Mouse (Mus musculus) testis, postnatal 10 days (tissue): Measurements from ENCODE around the gene Dnajb14.
"Not testable (repeated sequence)": the region's sequence is repeated elsewhere in the genome, so short reads cannot be mapped to it uniquely, and the experiment has no call there.

ENCODE experiments used
- DNase-seq: peaks from one replicate; pipeline ENCODE4 v3.0.0; 2021; ENCODE audit warnings: low spot score

The Dnajb14 gene

DNA sequence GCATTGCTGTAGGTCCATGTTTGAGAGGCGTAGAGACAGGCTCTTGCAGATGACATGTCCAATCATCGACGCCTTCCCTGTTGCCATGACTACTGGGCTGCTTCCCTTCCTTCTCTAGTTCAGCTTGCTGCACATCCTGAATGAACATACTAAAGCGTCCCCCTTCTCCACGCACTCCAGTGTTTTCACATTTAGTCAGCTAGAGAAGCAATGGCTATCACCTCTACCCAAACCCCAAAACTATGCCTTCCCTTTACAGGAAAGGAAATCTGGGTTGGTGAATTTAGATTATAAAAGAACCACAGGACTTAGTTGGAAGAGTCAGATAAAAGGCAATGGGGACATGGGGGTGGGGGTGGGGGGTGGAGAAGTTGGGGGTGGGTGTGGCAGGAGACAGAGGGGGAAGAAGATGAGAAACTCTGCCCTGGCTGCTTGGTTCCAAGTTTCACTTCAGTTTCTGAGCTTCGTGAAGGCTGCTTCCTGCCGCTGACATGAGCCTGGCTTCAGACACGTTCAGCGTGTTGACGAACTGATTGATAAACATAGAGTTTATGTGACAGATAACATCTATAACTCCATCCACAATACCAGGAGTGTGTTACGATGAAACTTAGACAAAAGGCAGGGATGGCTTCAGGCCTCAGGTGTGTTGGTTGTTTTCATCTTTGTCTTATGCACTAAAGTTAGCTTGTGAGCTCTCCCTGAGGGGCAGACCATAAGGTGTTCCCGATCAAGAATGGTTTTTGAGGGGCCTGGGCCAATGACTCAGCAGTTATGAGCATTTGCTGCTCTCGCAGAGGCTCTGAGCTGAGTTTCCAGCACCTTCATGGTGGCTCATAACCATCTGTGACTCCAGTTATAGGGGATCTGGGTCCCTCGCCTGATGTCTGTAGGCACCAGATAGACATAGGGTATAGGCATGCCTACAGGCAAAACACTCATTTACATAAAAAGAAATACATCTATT lies 85.7 kb downstream of the Dnajb14 start:
- no peak for DNase-seq

DNA sequence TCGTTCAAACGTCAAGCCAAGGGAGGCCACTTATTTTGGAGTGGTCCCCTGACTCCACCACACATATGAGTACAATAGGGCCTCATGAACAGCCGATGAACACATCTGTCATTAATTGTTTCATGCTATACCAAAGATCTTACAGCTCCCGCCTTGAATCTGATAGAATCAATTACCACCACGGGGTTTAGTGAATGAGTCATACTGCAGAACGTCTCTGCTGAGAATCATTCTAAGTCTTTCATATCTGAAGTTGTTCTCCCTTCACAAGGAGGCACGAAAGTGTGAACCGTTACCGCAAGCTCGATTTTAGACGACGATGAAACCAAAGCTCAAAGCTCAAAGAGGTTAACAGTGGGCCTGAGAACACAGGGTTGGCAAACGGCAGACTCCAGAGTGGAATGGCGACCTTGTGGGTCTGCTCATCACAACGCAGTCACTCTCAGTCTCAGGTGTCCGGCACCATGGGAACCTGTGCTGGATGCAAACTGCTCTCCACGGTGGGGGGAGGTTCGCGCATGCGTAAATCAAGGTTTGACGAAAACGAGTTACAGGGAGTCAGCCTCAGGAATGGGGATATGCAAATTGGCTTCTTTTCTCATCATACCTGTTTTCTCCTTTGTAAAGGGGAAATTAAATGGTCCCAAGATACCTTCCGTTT lies 86.9 kb downstream of the Dnajb14 start:
- no peak for DNase-seq

DNA sequence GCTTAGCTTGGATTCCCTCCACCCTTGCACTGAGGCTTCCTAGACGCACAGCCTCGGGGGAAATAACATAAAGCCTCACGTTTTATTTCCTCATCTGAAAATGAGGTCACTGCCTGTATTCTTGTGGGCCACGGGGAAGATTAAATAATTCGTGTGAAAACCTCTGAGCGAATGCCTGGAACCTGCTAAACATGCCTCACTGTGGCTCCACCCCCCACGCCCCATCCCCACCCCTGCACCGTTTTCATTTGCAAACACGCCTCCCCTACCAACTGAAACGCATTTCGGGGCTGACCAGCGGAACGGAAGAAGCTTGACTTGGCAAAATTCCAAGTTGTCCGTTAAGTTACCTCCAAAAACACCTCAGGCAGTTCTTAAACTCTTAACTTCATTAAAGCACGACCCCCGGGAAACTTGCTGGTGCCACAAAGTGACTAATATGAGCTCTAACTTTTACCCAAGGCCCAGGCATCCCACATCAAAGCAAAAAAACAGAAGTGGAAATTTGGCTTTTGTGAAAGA lies 88.1 kb downstream of the Dnajb14 start:
- no peak for DNase-seq

DNA sequence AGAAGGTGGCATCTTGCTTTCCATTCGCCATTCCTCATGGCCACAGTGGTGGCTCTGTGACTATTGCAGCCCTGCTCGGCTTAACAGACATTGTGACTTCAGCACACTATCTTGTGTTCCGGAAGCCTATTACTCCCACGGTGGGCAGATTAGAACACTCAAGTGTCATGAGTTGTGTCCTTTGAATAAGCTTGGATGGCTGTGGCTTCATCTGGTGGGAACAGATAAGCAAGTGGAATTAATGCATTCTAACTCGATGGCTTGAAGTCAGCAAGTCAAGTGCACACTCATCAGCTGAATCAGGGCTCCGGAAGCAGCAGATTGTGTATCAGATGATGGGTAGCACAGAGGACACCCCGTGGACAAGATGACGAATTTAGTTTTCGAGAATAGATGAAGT lies 90.4 kb downstream of the Dnajb14 start:
- no peak for DNase-seq

DNA sequence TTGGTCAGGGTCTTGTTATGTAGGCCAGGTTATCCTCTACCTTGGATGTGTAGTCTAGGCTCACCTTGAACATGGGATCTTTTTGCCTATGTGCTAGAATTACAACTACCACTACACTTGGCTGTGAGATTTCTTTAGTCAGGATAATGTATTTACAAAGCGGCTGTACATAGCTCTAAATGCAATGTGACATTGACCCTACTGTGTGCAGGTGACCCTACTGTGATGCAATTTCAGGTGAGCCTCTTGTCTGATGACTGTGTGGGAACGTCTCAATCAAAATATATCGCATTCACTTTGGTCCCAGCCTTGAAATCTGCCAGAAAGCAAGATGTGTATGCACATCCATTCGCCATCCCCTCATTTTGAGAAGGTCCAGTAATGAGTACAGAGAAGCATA lies 90.9 kb downstream of the Dnajb14 start:
- no peak for DNase-seq

DNA sequence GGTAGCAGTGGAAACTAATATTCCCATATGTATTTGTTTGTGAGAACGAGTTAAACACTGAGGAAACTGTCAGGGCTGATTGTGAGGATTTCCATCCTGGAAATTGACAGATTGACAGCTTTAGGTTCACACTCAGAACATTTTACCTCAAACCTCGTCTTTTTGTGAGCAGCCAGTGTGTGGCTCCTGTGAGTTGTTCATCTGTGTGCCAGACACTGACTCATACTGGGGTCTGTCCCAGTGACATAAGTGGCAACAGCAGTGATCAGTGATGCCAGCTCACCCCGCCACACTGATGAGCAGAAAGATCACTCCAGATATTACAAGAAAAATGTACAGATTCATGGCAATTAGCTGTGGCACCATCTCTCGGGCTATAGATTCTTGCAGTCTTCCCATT lies 92.0 kb downstream of the Dnajb14 start:
- DNase-seq: no peak

DNA sequence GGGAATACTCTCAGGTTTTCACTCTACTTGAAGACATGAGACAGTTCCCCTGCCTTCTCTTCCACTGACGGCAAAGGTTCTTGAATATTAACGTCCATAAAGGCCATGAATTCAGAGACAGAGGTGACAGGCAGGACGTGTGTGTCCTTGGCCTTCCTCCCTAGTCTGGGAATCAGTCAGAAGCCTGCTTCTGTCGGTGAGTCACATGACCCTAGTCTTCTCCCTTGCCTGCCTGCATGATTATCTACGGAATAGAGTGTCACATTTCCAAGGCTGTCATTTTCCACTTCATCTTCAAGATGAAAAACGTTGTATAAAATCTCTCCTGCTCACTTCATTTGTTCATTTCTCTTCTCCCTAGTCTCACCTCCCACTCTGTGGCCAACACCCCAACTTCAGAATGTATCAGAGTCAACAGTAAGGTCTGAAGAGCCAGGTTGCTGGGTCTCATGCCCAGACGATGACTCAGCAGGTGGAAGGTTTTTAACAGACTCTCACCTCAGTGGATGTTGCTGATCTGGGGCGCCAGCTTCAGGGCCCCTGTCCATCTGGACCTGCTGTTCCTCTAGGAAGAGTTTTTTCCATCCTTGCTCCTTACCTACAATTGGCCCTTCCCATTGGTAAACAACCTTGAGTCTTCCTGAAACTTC lies 94.4 kb downstream of the Dnajb14 start:
- DNase-seq: no peak

DNA sequence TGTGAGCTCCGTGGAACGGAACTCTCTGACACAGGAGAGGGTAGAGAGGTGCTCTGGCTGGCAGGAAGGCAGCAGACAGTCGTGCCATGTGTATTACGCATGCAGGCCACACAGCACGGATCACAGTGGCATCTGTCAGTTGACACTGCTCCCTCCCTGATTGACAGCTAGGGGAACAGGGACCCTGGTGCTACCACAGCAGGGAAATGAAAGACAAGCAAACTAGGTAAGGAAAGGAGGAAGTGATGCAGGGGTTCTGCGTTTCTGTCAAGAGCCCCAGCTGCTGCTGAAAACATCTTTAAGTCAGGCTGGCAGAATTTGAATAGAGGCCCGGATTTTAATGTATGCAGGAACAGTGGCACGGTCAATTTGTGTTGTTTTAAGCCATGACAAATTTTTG lies 96.0 kb downstream of the Dnajb14 start:
- no peak for DNase-seq

DNA sequence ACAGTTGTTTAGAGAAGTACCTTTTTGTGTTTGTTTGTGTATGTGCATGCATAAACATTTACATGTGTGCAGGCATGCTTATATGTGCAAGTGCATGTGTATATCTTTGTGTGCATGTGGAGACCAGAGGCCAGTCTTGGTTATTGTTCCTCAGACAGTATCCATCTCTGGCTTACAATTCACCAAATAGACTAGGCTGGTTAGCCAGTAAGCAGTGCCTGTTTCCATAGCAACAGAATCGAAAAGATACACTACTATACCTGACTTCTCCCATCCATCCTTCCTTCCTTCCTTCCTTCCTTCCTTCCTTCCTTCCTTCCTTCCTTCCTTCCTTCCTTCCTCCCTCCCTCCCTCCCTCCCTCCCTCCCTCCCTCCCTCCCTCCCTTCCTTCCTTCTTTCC lies 96.5 kb downstream of the Dnajb14 start:
- not testable (repeated sequence) for DNase-seq
